Mouse (Mus musculus) liver, postnatal 0 days (tissue): Measurements from ENCODE around the gene Ccnd2. TPM values are rescaled to one million over a fixed set of nuclear protein-coding genes. Genes with fewer than 3 reads are reported as not detected.
A peak's percentile ranks its signal among the peaks of the same experiment; 100 is the strongest.

Experiments used
- ATAC-seq: fragments of 200-750 bp; cut with Nextera tagmentation; 2 replicates; pipeline ENCODE4 v1.8.0; 2017; ENCODE audit warnings: mild to moderate bottlenecking, moderate library complexity
- DNase-seq: peaks from one replicate; pipeline ENCODE4 v3.0.0-alpha.2; 2016
- H3K27ac ChIP-seq: fragments of 300-500 bp; sonication (generic); 2 replicates; pipeline ENCODE4 v1.5.1; 2014; ENCODE audit warnings: antibody characterized with exemption, moderate library complexity, mild to moderate bottlenecking, low read depth
- H3K27me3 ChIP-seq: fragments of 300-500 bp; sonication (generic); 2 replicates; pipeline ENCODE4 v1.6.1; 2014; ENCODE audit warnings: low read length, control low read depth, mixed read lengths; ENCODE audit not compliant: insufficient read depth
- H3K36me3 ChIP-seq: fragments of 300-500 bp; sonication (generic); replicated peaks from 2 replicates; pipeline ENCODE4 v1.6.1; 2014; ENCODE audit warnings: mild to moderate bottlenecking, control low read depth, low read length, moderate library complexity, mixed read lengths; ENCODE audit not compliant: insufficient read depth
- H3K4me1 ChIP-seq: fragments of 300-500 bp; sonication (generic); 2 replicates; pipeline ENCODE4 v1.6.1; 2014; ENCODE audit warnings: antibody characterized with exemption, mild to moderate bottlenecking, control low read depth; ENCODE audit not compliant: insufficient read depth
- H3K4me2 ChIP-seq: fragments of 300-500 bp; sonication (generic); 2 replicates; pipeline ENCODE4 v1.6.1; 2014; ENCODE audit warnings: low read depth, mild to moderate bottlenecking, low read length, moderate library complexity, mixed read lengths
- H3K4me3 ChIP-seq: fragments of 300-500 bp; sonication (generic); 2 replicates; pipeline ENCODE4 v1.5.1; 2014; ENCODE audit warnings: low read depth, low read length
- H3K9ac ChIP-seq: fragments of 300-500 bp; sonication (generic); replicated peaks from 2 replicates; pipeline ENCODE4 v1.6.1; 2014; ENCODE audit warnings: mild to moderate bottlenecking, moderate library complexity
- H3K9me3 ChIP-seq: fragments of 300-500 bp; sonication (generic); 2 replicates; pipeline ENCODE4 v1.6.1; 2016; ENCODE audit warnings: mild to moderate bottlenecking, control low read depth, low read length, mixed read lengths
- CTCF ChIP-seq: sonication (generic); IDR thresholded peaks from 2 replicates; pipeline ENCODE4 v1.5.1; 2016; ENCODE audit warnings: antibody characterized with exemption, low read depth
- EP300 ChIP-seq: IDR thresholded peaks from 2 replicates; pipeline ENCODE4 v1.6.1; 2016; ENCODE audit warnings: antibody characterized with exemption, low read depth, mild to moderate bottlenecking
- whole genome bisulfite sequencing: fragments of 180-500 bp; shearing (Covaris S2); extraction: QIAGEN DNeasy Blood & Tissue Kit; methylation state at CpG from one replicate; pipeline ENCODE4 v1.1.7; 2014; ENCODE audit not compliant: insufficient replicate concordance; 5-methylcytosine and 5-hydroxymethylcytosine counted together
- polyA plus RNA-seq: library from polyadenylated mRNA; unstranded; fragments of >200 nt; fragmentation: Nextera tagmentation; extraction: Ambion mirVana; gene quantifications from 2 replicates; pipeline ENCODE4 v1.2.1, GENCODE M21; 2015

Ccnd2 gene
- polyA plus RNA-seq, 1 experiment from 2014 or later: 38.4 TPM

DNA sequence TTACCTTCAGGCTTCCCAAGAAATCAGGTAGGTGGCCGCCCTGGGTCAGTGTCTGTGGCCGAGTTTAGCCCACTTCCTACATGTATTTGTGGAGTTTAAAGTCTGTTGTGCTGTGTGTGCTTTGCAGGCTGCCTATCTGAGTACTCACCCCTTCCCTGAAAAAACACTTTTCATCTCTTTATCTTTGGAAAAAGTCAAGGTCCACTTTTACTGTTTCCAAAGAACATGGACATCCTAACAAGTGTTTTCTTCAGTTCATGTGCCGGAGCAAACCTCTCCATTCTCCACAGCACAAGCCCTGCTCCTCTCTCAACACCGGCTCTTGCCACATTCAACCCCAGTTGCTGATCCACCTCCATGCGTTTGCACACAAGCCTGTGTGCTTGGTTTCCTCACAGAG lies 29.0 kb downstream of the Ccnd2 start:
- TF ChIP-seq CTCF: no peak
- TF ChIP-seq EP300: no peak
- Histone ChIP-seq H3K4me1 (no peaks in the 10 kb centered on the region), H3K4me2 (no peak overlapping the region), H3K27me3 (no peaks in the 10 kb centered on the region), H3K36me3 (peaks cover 3% of the 10 kb centered on the region; the same call in 1 of the 2 replicates), H3K9ac (no peak overlapping the region), H3K27ac (no peak overlapping the region), H3K9me3 (no peaks in the 10 kb centered on the region), H3K4me3 (no peak overlapping the region)
- WGBS: 70% methylated on average over 5 of the region's 5 CpGs
- DNase-seq (no peak), ATAC-seq (no peak)

DNA sequence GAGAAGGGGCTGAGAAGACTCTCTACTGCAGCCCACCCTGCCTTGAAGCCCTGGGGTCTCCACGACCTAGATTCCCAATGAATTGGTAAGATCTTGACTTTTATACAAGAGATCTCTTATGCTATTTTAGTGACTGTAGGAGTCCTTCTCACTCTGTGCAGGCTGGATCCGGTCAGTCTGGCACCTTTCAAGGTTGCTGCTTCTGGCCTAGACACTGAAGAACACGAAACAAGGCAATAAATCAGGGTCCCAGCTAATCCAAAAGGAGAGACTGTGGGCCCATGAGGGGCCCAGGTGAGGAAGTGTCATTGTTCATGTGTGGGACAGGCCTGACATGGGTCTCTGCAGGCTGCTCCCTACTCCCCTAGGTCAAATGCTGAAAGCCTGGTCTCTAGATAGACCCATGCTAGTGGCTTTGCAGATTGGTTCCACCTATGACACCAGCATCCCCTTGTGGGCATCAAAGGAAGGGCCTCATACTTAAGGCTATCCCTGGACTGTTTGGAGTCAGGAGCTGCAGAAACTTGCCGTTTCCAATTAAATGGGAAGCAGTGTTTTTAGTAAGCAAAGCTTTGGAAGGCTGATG lies 29.7 kb downstream of the Ccnd2 start:
- no peak for DNase-seq
- H3K4me3 ChIP-seq: no peak overlapping the region
- H3K9ac ChIP-seq: no peak overlapping the region
- no peak overlapping the region for H3K27ac ChIP-seq
- ATAC-seq: no peak
- WGBS: 64% methylated on average over 4 of the region's 4 CpGs
- no peaks in the 10 kb centered on the region for H3K4me1 ChIP-seq
- H3K4me2 ChIP-seq: no peak overlapping the region
- no peaks in the 10 kb centered on the region for H3K27me3 ChIP-seq
- TF ChIP-seq CTCF: peak; percentile 74
- no peak for TF ChIP-seq EP300
- H3K9me3 ChIP-seq: no peaks in the 10 kb centered on the region
- peaks cover under 1% of the 10 kb centered on the region; the same call in 1 of the 2 replicates for H3K36me3 ChIP-seq

DNA sequence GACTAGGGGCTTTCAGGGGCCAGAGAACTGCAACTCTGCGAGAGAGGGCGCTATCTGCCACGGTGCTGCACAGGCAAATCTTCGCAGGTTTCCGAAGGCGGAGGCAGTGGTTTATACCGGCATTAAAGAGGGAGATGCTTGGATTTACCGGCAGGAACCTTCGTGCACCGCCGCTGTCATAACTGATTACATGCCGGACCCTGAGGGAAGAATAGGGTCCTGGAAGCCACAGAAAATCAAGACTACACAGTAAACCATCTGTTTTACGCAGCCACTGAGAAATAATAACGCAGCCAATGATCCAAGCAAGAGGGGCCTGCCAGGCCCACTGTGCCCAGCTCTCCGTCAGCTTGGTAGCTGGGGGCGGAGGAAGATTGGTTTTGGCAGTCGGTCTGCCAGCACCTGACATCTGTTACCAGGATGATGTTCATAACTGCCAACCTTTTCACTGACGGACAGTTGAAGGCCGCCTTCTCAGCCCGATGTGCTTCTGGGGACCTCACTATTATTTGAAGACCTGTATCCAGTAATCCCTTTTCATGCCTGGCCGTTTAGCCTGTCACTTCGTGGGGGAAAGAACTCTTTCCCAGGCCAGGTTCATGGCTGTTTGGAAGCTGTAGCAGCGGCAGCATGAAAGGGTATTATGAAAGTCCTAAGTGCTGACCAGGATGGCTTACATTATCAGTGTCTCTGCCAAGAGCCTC lies 37.1 kb downstream of the Ccnd2 start:
- Histone ChIP-seq H3K36me3 (no peaks in the 10 kb centered on the region), H3K27ac (no peak overlapping the region), H3K9me3 (no peaks in the 10 kb centered on the region), H3K4me3 (no peak overlapping the region), H3K4me1 (no peaks in the 10 kb centered on the region), H3K27me3 (no peaks in the 10 kb centered on the region), H3K4me2 (no peak overlapping the region), H3K9ac (no peak overlapping the region)
- TF ChIP-seq CTCF (no peak), EP300 (no peak)
- ATAC-seq (no peak), DNase-seq (no peak)
- 75% methylated on average over 23 of the region's 23 CpGs for WGBS

DNA sequence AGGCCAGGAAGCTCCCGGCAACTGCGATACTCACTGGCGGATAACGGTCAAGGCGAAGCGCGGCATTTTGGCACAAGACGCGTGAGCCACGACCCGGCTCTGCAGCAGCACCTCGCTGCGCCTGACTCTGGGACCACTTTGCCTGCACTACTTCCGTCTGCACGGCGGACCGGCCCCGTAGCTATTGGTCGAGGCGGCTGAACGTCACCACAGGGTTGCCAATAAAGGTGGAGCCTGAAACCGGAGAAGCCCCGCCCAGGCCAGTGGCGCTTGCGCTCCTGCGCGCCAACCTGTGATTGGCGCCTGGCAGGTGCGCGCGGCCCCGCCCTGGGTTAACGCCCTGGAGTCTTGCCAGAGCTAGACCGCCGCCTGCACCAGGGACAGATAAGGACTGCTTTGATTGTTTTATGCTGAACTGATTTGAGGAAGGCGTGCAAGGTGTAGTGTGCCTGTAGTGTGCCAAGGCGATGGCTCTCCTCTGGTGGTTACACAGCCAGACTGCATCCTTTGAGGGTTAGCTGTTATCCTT lies 42.5 kb downstream of the Ccnd2 start, which contains the start of gene Tigar:
TSS of gene Tigar (minus strand) at position 156 of the 529 bp plus-strand sequence.
- under 1% methylated on average over 37 of the region's 37 CpGs for WGBS
- Histone ChIP-seq H3K4me3 (peak within 1 kb of the TSS; percentile 59), H3K9me3 (no peaks in the 10 kb centered on the region), H3K36me3 (no peaks in the 10 kb centered on the region), H3K9ac (peak within 1 kb of the TSS; percentile 58), H3K4me2 (peak within 1 kb of the TSS; percentile 77), H3K27ac (no peak within 1 kb of the TSS), H3K27me3 (no peaks in the 10 kb centered on the region), H3K4me1 (peaks cover 6% of the 10 kb centered on the region; the same call in 1 of the 2 replicates)
- TF ChIP-seq CTCF: no peak
- no peak for TF ChIP-seq EP300
- peak; percentile 100 for ATAC-seq
- DNase-seq: peak; percentile 93

DNA sequence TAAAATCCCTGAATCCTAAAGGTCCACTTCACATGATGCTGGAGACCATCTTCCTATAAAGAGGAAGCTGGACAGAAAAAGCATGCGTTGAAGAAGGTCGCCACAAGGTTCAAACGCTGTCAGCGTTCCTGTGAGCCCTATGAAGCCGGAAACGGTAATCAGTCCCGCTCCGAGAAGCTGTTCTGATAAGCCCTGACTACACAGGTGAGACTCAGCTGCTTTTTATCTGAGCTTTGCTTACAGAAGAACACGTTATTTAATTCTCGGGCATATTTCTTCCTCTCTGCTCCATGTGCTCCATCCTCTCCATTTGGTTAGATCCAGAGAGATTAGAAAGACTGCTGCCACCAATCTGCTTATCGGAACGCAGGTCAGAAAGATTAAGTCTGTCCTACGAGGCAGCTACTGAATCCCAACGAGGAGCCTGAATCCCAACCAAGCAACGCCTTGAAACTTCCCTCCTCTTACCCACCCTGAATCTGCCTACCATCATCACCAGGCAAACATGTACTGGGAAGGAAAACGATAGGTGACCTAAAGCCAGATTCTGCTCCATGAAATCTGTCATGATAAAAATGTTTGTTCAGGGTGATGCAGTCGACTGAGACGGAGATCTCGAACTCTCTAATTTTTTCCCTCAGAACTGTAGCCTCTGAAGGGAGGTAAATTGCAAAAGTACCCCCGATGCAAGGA lies 43.5 kb downstream of the Ccnd2 start:
- no peak for ATAC-seq
- Histone ChIP-seq H3K4me1 (peaks cover 6% of the 10 kb centered on the region; the same call in 1 of the 2 replicates), H3K9ac (peak overlapping the region; percentile 58), H3K9me3 (no peaks in the 10 kb centered on the region), H3K36me3 (no peaks in the 10 kb centered on the region), H3K27me3 (no peaks in the 10 kb centered on the region), H3K27ac (no peak overlapping the region), H3K4me3 (peak overlapping the region; percentile 59), H3K4me2 (peak overlapping the region; percentile 77)
- WGBS: 27% methylated on average over 20 of the region's 20 CpGs
- TF ChIP-seq CTCF (no peak), EP300 (no peak)
- DNase-seq: no peak

DNA sequence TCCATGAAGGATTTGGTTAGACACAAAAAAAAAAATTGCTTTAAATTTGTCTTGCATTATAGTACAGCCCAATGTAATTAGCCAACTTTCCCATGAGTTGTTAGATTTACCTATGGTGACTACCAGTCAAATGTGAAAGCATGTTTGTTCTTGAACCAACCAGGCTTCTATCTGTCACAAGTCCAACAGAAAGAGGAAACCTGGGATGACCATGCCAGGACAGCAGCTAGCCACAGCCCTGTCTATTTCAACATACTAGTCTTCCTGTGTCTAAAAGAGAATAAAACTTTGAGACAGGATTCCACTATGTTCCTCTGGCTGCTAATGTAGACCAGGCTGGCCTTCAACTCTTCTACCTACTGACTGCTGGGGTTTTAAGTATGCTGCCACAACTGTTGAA lies 44.6 kb downstream of the Ccnd2 start:
- no peak overlapping the region for H3K4me3 ChIP-seq
- no peaks in the 10 kb centered on the region for H3K27me3 ChIP-seq
- H3K9me3 ChIP-seq: no peaks in the 10 kb centered on the region
- no peak overlapping the region for H3K4me2 ChIP-seq
- H3K4me1 ChIP-seq: peaks cover 6% of the 10 kb centered on the region; the same call in 1 of the 2 replicates
- TF ChIP-seq EP300 (no peak), CTCF (no peak)
- no peak overlapping the region for H3K9ac ChIP-seq
- no peaks in the 10 kb centered on the region for H3K36me3 ChIP-seq
- H3K27ac ChIP-seq: no peak overlapping the region
- ATAC-seq (no peak), DNase-seq (no peak)
